Mouse (Mus musculus): ENCODE measurements at regions not wholly inside any gene's neighbourhood (a gene's known extent, or its start where the extent isn't known, plus 50 kb on each side); places are given as distances from the start of the nearest gene placed in this dataset.

GRCm38 (mm10) chr16:31606389-31607177, 56.7 kb upstream of the Dlg1 start:
- TF ChIP-seq CTCF (IDR thresholded peaks at IDR 0.05; ENCODE audit: low read depth) (no peak), EP300 (IDR thresholded peaks at IDR 0.05; ENCODE audit: low read depth) (no peak)

Measured in heart, postnatal 0 days (tissue).